Mouse (Mus musculus): Measurements from ENCODE around the gene Abr. TPM values are rescaled to one million over a fixed set of nuclear protein-coding genes. Genes with fewer than 3 reads are reported as not detected.
A peak's percentile ranks its signal among the peaks of the same experiment; 100 is the strongest.

Gene Abr
- total and polyA plus RNA-seq, 3 experiments: 3.8 to 8.8 TPM; not detected in 1

- Histone ChIP-seq H3K27ac (ENCODE audit: control insufficient read depth, low read depth, low read length) (no peak overlapping the region), H3K4me1 (ENCODE audit: control insufficient read depth in 1 of 2, insufficient read depth in 2 of 2, low read length in 2 of 2) (no peaks in the 10 kb centered on the region), H3K9me3 (replicated peaks; ENCODE audit: insufficient read depth, low read length) (no peaks in the 10 kb centered on the region), H3K36me3 (ENCODE audit: control insufficient read depth in 1 of 2, insufficient read depth in 2 of 2, low read length in 2 of 2) (no peaks in the 10 kb centered on the region), H3K4me3 (ENCODE audit: control insufficient read depth in 1 of 2, insufficient read depth in 1 of 2, low read depth in 2 of 2, low read length in 2 of 2) (no peak overlapping the region), H3K79me2 (ENCODE audit: control insufficient read depth, insufficient read depth, low read length, poor library complexity) (no peaks in the 10 kb centered on the region), H3K9ac (ENCODE audit: control insufficient read depth, low read depth, low read length, poor library complexity, severe bottlenecking) (no peak overlapping the region), H3K27me3 (ENCODE audit: control insufficient read depth in 1 of 2, insufficient read depth in 2 of 2, low read length in 2 of 2) (no peaks in the 10 kb centered on the region)
- TF ChIP-seq RAD21 (IDR thresholded peaks at IDR 0.05; ENCODE audit: low read depth, low read length) (peak; percentile 87), KAT2A (conservative IDR thresholded peaks at IDR 0.05; ENCODE audit: low read depth, low read length) (no peak), MAFK (IDR thresholded peaks at IDR 0.05; ENCODE audit: borderline replicate concordance, low read depth, low read length) (no peak), ZMIZ1 (IDR thresholded peaks at IDR 0.05; ENCODE audit: low read depth, low read length) (no peak), MAZ (IDR thresholded peaks at IDR 0.05; ENCODE audit: low read depth, low read length) (no peak), CTCF (IDR thresholded peaks at IDR 0.05 in 2 of 3, conservative IDR thresholded peaks at IDR 0.05 in 1 of 3; ENCODE audit: control insufficient read depth in 1 of 3, insufficient read depth in 1 of 3, low read depth in 2 of 3, low read length in 3 of 3, poor library complexity in 1 of 3, severe bottlenecking in 1 of 3) (peak; percentile 95 to 99 (median 97)), SMC3 (IDR thresholded peaks at IDR 0.05; ENCODE audit: low read depth, low read length) (peak; percentile 81), MEF2A (IDR thresholded peaks at IDR 0.05; ENCODE audit: extremely low read depth, insufficient replicate concordance, low read depth, low read length, poor library complexity, severe bottlenecking) (no peak), ZC3H11A (IDR thresholded peaks at IDR 0.05; ENCODE audit: low read depth, low read length) (peak; percentile 67)
- peak; percentile 84 for DNase-seq (ENCODE audit: low read depth, low spot score)
Observed at GRCm38 (mm10) chr11:76454492-76454891, 167.6 kb downstream of the Abr start.

- Histone ChIP-seq H3K9ac (ENCODE audit: control insufficient read depth, low read depth, low read length, poor library complexity, severe bottlenecking) (no peak overlapping the region), H3K4me1 (ENCODE audit: control insufficient read depth in 1 of 2, insufficient read depth in 2 of 2, low read length in 2 of 2) (no peaks in the 10 kb centered on the region; a peak in 1 of 4 replicates), H3K36me3 (ENCODE audit: control insufficient read depth in 1 of 2, insufficient read depth in 2 of 2, low read length in 2 of 2) (no peaks in the 10 kb centered on the region), H3K27ac (ENCODE audit: control insufficient read depth, low read depth, low read length) (no peak overlapping the region), H3K9me3 (replicated peaks; ENCODE audit: insufficient read depth, low read length) (no peaks in the 10 kb centered on the region), H3K79me2 (ENCODE audit: control insufficient read depth, insufficient read depth, low read length, poor library complexity) (no peaks in the 10 kb centered on the region), H3K4me3 (ENCODE audit: control insufficient read depth in 1 of 2, insufficient read depth in 1 of 2, low read depth in 2 of 2, low read length in 2 of 2) (no peak overlapping the region), H3K27me3 (ENCODE audit: control insufficient read depth in 1 of 2, insufficient read depth in 2 of 2, low read length in 2 of 2) (no peaks in the 10 kb centered on the region)
- DNase-seq (ENCODE audit: low read depth, low spot score): no peak
- TF ChIP-seq ZC3H11A (IDR thresholded peaks at IDR 0.05; ENCODE audit: low read depth, low read length) (no peak), JUND (IDR thresholded peaks at IDR 0.05; ENCODE audit: low read depth, low read length) (no peak), ZMIZ1 (IDR thresholded peaks at IDR 0.05; ENCODE audit: low read depth, low read length) (no peak), MAFK (IDR thresholded peaks at IDR 0.05; ENCODE audit: borderline replicate concordance, low read depth, low read length) (no peak), SMC3 (IDR thresholded peaks at IDR 0.05; ENCODE audit: low read depth, low read length) (no peak), KAT2A (conservative IDR thresholded peaks at IDR 0.05; ENCODE audit: low read depth, low read length) (no peak), MAX (IDR thresholded peaks at IDR 0.05; ENCODE audit: low read length) (no peak), MYC (IDR thresholded peaks at IDR 0.05; ENCODE audit: low read depth, low read length) (no peak), TCF12 (IDR thresholded peaks at IDR 0.05; ENCODE audit: low read depth, low read length) (no peak), ZKSCAN1 (IDR thresholded peaks at IDR 0.05; ENCODE audit: low read depth, low read length) (no peak)
Observed at GRCm38 (mm10) chr11:76450202-76450561, 171.9 kb downstream of the Abr start.

Measured in MEL (cell line).